Mouse (Mus musculus) midbrain, embryonic 14.5 days (tissue): ENCODE measurements around the gene Dusp2. TPM values are rescaled to one million over a fixed set of nuclear protein-coding genes. Genes with fewer than 3 reads are reported as not detected.

Experiments used
- ATAC-seq: fragments of 200-750 bp; cut with Nextera tagmentation; 2 replicates; pipeline ENCODE4 v1.8.0; 2017; ENCODE audit warnings: moderate number of reproducible peaks, moderate library complexity; ENCODE audit not compliant: low FRiP score, low TSS enrichment
- DNase-seq: peaks from one replicate; pipeline ENCODE4 v3.0.0-alpha.2; 2015
- H3K27ac ChIP-seq: fragments of 300-500 bp; sonication (generic); replicated peaks from 2 replicates; pipeline ENCODE4 v1.5.1; 2014; ENCODE audit warnings: mild to moderate bottlenecking, low read depth, low read length, moderate library complexity
- H3K27me3 ChIP-seq: fragments of 300-500 bp; sonication (generic); 2 replicates; pipeline ENCODE4 v1.6.1; 2014; ENCODE audit warnings: low read length, control low read depth, mixed read lengths; ENCODE audit not compliant: control insufficient read depth, insufficient read depth
- H3K36me3 ChIP-seq: fragments of 300-500 bp; sonication (generic); 2 replicates; pipeline ENCODE4 v1.6.1; 2014; ENCODE audit warnings: low read length, control low read depth; ENCODE audit not compliant: control insufficient read depth, insufficient read depth
- H3K4me1 ChIP-seq: fragments of 300-500 bp; sonication (generic); 2 replicates; pipeline ENCODE4 v1.6.1; 2014; ENCODE audit warnings: mild to moderate bottlenecking, antibody characterized with exemption, low read length, control low read depth; ENCODE audit not compliant: control insufficient read depth, insufficient read depth
- H3K4me2 ChIP-seq: fragments of 300-500 bp; sonication (generic); 2 replicates; pipeline ENCODE4 v1.6.1; 2014; ENCODE audit warnings: mild to moderate bottlenecking, low read length, moderate library complexity
- H3K4me3 ChIP-seq: fragments of 300-500 bp; sonication (generic); replicated peaks from 2 replicates; pipeline ENCODE4 v1.5.1; 2014; ENCODE audit warnings: low read depth, low read length
- H3K9ac ChIP-seq: fragments of 300-500 bp; sonication (generic); replicated peaks from 2 replicates; pipeline ENCODE4 v1.6.1; 2014; ENCODE audit warnings: mild to moderate bottlenecking, low read length, moderate library complexity
- H3K9me3 ChIP-seq: fragments of 300-500 bp; sonication (generic); 2 replicates; pipeline ENCODE4 v1.6.1; 2016; ENCODE audit warnings: low read length, control low read depth, mixed read lengths; ENCODE audit not compliant: control insufficient read depth
- WGBS: fragments of 180-500 bp; shearing (Covaris S2); extraction: QIAGEN DNeasy Blood & Tissue Kit; methylation state at CpG from one replicate; pipeline ENCODE4 v1.1.7; 2014; 5-methylcytosine and 5-hydroxymethylcytosine counted together
- polyA plus RNA-seq: library from polyadenylated mRNA; unstranded; fragments of >200 nt; fragmentation: Nextera tagmentation; extraction: Ambion mirVana; gene quantifications from 2 replicates; pipeline ENCODE4 v1.2.1, GENCODE M21; 2014

The Dusp2 gene
- polyA plus RNA-seq, 1 experiment from 2014 or later: 10.1 TPM

DNA sequence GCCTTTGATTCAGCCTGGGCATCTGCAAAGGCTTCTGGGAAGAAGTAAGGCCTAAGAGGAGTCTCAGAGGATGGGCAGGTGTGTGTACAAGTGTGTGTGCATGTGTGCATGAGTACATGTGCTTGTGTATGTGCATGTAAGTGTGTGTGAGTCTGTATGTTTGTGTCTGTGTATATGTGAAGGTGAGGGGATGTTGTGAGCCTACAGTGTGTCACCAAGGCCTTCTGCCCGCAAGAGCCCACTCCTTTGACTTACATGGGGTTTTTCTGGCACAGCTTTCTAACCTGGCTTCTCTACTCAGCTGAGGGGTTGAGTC is 20.8 kb upstream of the Dusp2 start:
- no peaks in the 10 kb centered on the region for H3K27me3 ChIP-seq
- H3K9ac ChIP-seq: no peak overlapping the region
- H3K4me3 ChIP-seq: no peak overlapping the region
- no peaks in the 10 kb centered on the region for H3K4me1 ChIP-seq
- ATAC-seq (no peak), DNase-seq (no peak)
- H3K9me3 ChIP-seq: no peaks in the 10 kb centered on the region
- H3K27ac ChIP-seq: no peak overlapping the region
- no peaks in the 10 kb centered on the region for H3K36me3 ChIP-seq
- WGBS: 95% methylated on average over 1 of the region's 1 CpGs
- H3K4me2 ChIP-seq: no peak overlapping the region

DNA sequence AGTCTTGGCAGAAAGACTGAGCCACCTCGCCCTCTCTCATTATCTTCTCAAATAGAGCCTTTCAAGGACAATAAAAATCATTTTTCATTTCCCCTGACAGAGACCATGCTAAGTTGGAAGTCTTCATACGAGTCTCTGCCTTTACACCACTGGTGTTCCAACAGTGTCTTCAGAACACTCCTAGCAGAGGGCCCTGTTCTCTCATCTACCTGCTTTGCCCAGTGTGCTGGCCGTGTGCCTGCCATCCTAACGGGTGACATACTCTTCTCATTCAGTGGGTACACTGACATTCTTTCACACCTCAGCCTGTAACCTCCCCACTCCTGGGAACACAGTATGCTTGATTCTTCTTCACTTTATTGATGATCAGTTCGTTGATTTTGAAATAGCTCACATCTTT is 19.5 kb upstream of the Dusp2 start:
- WGBS: 78% methylated on average over 5 of the region's 5 CpGs
- Histone ChIP-seq H3K4me1 (no peaks in the 10 kb centered on the region), H3K9ac (no peak overlapping the region), H3K27me3 (no peaks in the 10 kb centered on the region), H3K4me2 (no peak overlapping the region), H3K27ac (no peak overlapping the region), H3K4me3 (no peak overlapping the region), H3K36me3 (no peaks in the 10 kb centered on the region), H3K9me3 (no peaks in the 10 kb centered on the region)
- DNase-seq (no peak), ATAC-seq (no peak)

DNA sequence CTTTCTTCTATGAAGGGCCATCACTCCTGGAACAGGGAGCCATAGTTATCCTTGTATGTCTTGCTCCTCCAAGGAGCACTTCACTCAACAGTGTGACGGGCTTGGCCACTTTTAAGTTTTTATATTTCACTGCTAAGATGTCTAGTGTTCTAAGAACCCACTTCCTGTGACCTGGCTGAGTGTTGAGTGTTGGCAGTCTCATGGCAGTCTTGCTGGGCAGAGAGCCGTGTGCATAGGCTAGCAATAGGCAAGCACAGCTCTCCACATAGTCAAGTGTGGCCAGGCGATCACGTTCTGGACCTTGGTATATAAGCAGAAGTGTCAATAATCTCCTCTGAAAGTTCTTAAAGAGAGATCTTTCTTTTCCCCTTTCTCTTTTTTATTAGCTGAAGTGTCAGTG is 17.8 kb upstream of the Dusp2 start:
- Histone ChIP-seq H3K9ac (no peak overlapping the region), H3K4me1 (no peaks in the 10 kb centered on the region), H3K4me3 (no peak overlapping the region), H3K4me2 (no peak overlapping the region), H3K36me3 (no peaks in the 10 kb centered on the region), H3K27me3 (no peaks in the 10 kb centered on the region), H3K27ac (no peak overlapping the region), H3K9me3 (no peaks in the 10 kb centered on the region)
- WGBS: 87% methylated on average over 4 of the region's 4 CpGs
- no peak for DNase-seq
- no peak for ATAC-seq

DNA sequence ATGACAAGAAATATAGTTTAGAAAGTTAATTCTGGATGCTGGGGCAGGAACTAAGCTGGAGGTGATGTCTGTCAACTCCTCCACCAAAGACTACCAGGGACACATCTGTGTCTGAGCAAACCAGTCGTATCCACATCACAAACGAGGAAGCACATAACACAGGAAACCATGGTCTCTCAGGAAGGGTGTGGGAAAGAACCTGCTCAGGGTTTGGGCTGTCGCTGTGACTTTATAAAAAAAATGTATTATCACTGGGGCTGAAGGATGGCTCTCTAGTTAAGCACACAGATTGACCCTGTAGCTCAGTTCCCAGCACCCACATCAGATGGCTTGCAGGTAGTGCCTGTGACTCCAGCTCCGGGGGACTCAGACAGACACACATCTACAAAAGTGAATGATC is 16.9 kb upstream of the Dusp2 start:
- DNase-seq (no peak), ATAC-seq (no peak)
- Histone ChIP-seq H3K27ac (no peak overlapping the region), H3K4me3 (no peak overlapping the region), H3K4me1 (no peaks in the 10 kb centered on the region), H3K4me2 (no peak overlapping the region), H3K36me3 (no peaks in the 10 kb centered on the region), H3K27me3 (no peaks in the 10 kb centered on the region), H3K9me3 (no peaks in the 10 kb centered on the region), H3K9ac (no peak overlapping the region)
- 78% methylated on average over 4 of the region's 4 CpGs for WGBS

DNA sequence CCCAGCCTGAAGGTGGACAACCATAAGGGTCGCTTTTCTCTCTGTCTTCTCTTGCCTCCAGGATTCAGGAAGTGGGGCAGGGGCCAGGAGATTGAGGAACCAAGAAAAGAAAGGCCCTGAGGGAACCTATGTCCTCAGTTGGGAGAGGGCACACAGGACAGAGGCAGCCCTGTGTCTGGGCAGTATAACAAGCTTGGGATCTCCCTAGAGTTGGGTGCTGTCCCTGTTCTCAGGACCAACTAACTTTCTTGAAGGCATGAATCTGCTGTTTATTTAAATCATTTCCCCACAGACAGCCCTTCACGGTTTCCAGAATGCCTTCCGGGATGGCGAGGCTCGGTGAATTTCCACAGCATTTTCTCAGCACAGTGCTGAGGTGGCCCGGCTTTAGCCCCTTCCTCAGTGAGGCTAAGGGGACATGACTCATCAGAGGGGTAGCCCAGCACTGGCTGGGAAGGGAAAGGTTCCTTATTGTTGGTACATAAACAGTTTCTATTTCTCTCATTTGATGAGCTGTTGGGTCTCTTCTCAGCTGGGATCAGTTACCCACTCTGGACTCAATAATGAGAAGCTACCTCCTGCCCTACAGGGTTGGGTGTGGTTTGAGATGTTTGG is 13.2 kb upstream of the Dusp2 start:
- H3K9ac ChIP-seq: no peak overlapping the region
- ATAC-seq (no peak), DNase-seq (no peak)
- H3K9me3 ChIP-seq: no peaks in the 10 kb centered on the region
- H3K36me3 ChIP-seq: no peaks in the 10 kb centered on the region
- H3K4me1 ChIP-seq: no peaks in the 10 kb centered on the region
- no peak overlapping the region for H3K4me2 ChIP-seq
- H3K4me3 ChIP-seq: no peak overlapping the region
- no peaks in the 10 kb centered on the region for H3K27me3 ChIP-seq
- 82% methylated on average over 6 of the region's 6 CpGs for WGBS
- no peak overlapping the region for H3K27ac ChIP-seq

DNA sequence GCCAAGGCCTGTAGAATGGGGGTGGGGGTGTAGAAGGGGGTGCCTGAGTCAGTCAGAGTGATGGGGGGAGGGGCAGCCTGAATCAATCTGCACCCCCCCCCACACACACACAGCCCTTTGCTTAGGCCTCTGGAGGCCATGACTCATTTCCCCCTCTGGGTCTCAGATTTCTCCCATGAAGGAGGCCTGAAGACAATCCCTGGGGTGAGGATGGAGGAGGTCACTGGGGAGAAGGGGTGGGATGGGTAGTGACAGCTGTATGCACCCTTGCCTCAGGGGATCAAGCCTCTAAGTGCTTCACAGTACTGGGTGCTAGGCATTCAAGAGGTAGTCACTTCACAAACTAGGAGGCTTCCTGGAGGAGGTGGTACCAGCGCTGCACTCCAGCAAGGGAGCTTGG is 12.3 kb upstream of the Dusp2 start:
- Histone ChIP-seq H3K9ac (no peak overlapping the region), H3K9me3 (no peaks in the 10 kb centered on the region), H3K4me1 (no peaks in the 10 kb centered on the region), H3K4me3 (no peak overlapping the region), H3K4me2 (no peak overlapping the region), H3K27ac (no peak overlapping the region), H3K27me3 (no peaks in the 10 kb centered on the region), H3K36me3 (no peaks in the 10 kb centered on the region)
- no peak for DNase-seq
- ATAC-seq: no peak
- 100% methylated on average over 1 of the region's 1 CpGs for WGBS

DNA sequence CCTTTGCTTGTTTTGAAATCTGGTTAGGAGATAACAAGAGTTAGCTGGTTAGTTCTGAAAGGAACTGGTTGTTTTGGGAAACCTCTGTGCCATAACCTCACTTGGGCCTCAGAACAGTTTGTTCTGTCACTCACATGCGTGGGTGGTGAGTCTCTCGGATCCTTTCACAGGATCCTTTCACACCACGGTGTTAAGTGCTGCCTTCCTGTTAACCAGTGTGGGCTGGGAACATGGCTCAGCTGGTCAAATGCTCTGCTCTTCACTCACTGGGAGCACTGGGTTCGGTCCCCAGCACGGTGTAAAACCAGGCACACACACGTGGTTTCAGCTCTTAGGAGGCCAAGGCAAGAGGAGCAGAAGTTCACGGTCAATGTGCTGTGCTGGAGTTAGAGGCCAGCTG is 11.5 kb upstream of the Dusp2 start:
- no peak for ATAC-seq
- no peak overlapping the region for H3K4me3 ChIP-seq
- no peaks in the 10 kb centered on the region for H3K4me1 ChIP-seq
- DNase-seq: no peak
- no peaks in the 10 kb centered on the region for H3K9me3 ChIP-seq
- no peak overlapping the region for H3K27ac ChIP-seq
- WGBS: 83% methylated on average over 7 of the region's 7 CpGs
- H3K27me3 ChIP-seq: no peaks in the 10 kb centered on the region
- no peak overlapping the region for H3K9ac ChIP-seq
- no peak overlapping the region for H3K4me2 ChIP-seq
- H3K36me3 ChIP-seq: no peaks in the 10 kb centered on the region

DNA sequence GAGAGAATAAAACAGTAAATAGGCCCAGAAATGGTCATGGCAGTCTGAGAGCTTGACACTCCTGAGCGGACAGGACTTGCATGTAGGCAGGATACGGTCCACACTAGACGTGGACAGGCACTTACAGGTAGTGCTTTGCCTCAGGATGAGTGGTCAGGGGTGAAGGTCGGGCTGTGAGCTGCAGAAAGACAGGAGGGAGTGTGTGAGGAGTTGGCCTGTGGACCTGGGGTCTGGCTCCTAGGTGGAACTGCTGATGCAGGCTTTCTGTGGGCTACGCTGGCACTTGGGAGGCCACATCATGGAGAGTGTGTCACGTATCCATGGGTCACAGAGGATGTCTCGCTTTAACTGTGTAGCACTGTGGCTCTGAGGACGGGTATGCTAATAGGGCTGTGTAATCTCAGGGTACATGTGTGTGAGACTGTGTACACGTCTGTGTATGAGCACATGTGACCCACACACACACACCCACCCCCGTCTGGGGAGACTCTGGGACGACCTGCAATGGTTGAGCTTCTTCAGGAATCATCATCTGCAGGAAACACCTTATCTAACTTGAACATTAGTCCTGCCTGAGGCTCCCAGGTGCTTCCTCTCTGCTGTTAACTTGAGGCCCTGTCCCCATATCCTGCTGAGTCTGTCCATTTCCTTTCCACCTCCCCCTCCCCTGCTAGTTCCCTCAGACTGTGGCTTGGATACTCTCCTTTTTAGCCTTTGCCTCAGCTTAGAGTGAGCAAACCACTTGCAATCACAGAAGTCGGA is 7.7 kb upstream of the Dusp2 start:
- Histone ChIP-seq H3K4me3 (no peak overlapping the region), H3K4me2 (no peak overlapping the region), H3K36me3 (no peaks in the 10 kb centered on the region), H3K9ac (no peak overlapping the region), H3K4me1 (no peaks in the 10 kb centered on the region), H3K9me3 (no peaks in the 10 kb centered on the region), H3K27me3 (no peaks in the 10 kb centered on the region), H3K27ac (no peak overlapping the region)
- ATAC-seq (no peak), DNase-seq (no peak)
- 75% methylated on average over 12 of the region's 12 CpGs for WGBS

DNA sequence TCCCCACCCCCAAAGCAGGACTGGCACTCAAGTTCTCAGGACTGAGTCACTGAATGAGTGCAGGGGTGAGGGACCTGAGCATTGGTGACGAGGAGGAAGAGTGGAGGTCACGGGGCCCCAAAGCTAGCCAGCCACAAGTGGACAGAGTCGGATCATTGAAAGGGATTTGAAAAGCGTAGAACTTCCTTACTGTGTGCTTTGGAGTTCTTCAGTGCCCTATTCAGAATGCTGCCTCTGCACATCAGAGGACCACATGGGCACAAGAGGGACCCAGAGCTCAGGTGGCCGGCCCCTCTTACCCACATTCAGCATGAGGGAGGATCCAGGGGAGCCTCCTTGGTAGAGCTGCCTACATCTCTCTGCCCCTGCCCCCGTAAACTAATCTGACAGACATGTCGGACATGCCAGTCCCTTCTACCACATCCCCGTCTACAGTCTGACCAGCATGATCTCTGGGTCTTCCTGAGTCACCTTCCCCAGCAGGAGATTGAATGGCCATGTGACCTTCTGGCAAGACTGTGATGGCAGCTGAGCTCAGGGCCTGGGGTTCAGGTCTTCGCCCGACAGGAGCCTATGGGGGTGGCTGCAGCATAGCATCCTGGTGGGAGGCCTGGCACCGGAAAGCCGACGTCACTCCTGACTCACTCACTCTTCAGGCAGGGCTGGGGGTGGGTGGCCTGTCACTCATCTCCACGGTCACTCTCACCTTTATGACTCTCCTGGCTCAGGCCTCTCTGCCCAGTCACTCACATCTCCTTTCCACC is 3.0 kb upstream of the Dusp2 start:
- Histone ChIP-seq H3K4me3 (no peak overlapping the region), H3K4me1 (no peaks in the 10 kb centered on the region), H3K27ac (no peak overlapping the region), H3K36me3 (no peaks in the 10 kb centered on the region), H3K9me3 (no peaks in the 10 kb centered on the region), H3K4me2 (no peak overlapping the region), H3K9ac (no peak overlapping the region), H3K27me3 (peaks cover 32% of the 10 kb centered on the region)
- 79% methylated on average over 14 of the region's 14 CpGs for WGBS
- DNase-seq (no peak), ATAC-seq (no peak)
